Mouse (Mus musculus) lung, postnatal 25 days (tissue): ENCODE measurements around the gene Vmn2r124.
"Not testable (repeated sequence)": the region's sequence is repeated elsewhere in the genome, so short reads cannot be mapped to it uniquely, and the experiment has no call there.

Experiments used
- DNase-seq: peaks from one replicate; pipeline ENCODE4 v3.0.0; 2022; ENCODE audit warnings: low spot score

Gene Vmn2r124

DNA sequence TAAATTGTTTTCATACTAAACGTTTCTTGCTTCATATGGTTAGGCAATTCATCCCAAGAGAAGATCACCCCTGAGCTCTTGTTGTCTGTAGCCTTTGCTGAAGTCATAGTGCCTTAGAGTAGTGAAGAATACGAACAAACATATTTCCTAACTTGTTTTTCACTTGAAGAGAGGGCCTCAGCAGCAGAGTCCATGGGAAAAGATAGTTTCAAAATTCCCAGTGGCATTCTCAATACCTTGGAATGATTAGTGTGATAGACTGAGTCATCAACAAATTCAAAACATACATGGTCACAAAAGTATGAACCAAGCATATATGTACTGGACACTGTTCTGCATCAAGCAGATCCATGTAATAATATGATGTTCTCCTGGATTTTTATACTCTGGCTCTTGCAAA lies at the start of gene Vmn2r124:
Vmn2r124 (plus strand) TSS at position 301 of the 400 bp plus-strand sequence.
- no peak for DNase-seq

DNA sequence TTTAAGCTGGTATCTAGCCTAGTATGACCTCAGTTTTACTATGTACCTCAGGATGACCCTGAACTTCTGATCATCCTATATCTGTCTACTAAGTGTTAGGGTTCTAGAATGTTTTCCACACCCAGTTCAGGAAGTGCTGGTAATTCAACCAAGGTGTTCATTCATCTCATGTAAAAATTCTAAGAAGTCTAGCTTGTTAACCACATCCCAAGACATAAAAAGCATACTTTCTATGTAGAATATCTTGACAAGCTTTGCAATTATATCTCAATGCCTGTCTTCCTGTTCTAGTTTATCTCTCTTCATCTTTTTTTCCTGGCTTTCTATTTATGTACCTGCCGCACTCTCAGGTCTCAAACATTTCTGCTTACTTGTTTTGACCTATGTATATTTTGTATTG lies 44.5 kb upstream of the Vmn2r124 start:
- DNase-seq, result no peak

- DNase-seq, result no peak
Measured at GRCm38 (mm10) chr17:18021433-18021832, 27.8 kb upstream of the Vmn2r124 start, which contains the start of gene Fpr-rs4. Gene Fpr-rs4 (plus strand): TSS chr17:18021733.

GRCm38 (mm10) chr17:18084716-18085115 lies 35.5 kb downstream of the Vmn2r124 start, which contains the start of gene Vmn2r91:
Gene Vmn2r91 (plus strand): TSS chr17:18085016.
- DNase-seq, result not testable (repeated sequence)

DNA sequence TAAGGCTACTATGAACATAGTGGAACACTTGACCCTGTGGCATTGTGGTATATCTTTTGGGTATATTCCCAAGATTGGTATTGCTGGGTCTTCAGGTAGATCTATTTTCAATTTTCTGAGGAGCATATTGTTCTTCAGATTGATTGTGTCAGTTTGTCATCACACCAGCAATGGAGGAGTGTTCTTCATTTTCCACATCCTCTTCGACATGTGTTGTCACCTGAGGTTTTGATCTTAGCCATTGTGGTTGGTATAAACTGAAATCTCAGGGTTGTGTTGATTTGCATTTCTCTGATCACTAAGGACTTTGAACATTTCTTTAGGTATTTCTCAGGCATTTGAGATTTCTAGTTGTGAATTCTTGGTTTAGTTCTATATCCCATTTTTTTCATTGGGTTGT lies 46.4 kb downstream of the Vmn2r124 start:
- DNase-seq, result not testable (repeated sequence)

- not testable (repeated sequence) for DNase-seq
Measured at GRCm38 (mm10) chr17:18102265-18102664, 53.0 kb downstream of the Vmn2r124 start.
